Mouse (Mus musculus) T-helper 2 cell (primary cell): ENCODE measurements around the gene H2-T22.

Experiments used
- in situ Hi-C: fragments of 300-600 bp; cut with MboI, MseI; formaldehyde crosslinking; loops from one replicate; pipeline ENCODE4 v1.15.1; 2025; ENCODE audit warnings: high pct_unique_total_duplicates

Gene H2-T22

GRCm38 (mm10) chr17:35999356-35999755 is 43.2 kb downstream of the H2-T22 start:
- in situ Hi-C loops, result loop anchor here (5.0 kb wide), 2 partner anchors 33 to 113 kb away; partner anchors contain the start of gene H2-T23

DNA sequence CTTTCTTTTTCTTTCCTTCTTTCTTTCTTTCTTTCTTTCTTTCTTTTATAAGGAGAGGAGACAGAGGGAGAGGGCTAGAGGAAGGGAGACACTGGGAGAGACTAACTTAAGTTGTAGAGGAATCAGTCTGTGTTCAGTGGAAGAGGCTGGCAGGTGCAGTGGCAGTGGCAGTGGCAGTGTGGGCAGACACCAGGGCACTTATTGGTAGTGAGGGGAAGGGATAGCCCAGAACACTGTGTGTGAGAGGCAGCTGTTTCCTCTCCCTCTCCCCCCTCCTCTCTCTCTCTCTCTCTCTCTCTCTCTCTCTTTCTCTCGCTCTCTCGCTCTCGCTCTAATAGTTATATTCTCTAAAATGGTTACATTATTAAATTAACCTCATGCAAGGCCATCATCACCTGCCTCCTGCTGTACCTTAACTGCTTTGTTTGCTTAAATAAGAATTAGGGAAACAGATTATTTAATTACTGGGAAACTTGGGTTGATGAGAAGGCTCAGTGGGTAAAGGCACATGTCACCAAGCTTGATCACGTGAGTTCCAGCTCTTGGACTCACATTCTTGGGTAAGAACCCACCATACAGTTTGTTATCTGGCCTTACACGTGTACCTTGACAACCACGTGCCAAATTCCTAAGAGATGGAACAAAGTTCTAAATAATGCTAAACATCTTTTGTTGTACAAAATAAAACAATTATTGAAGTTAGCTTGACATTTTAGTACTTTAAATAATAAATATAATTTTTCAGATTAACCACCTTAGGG is 43.8 kb downstream of the H2-T22 start:
- in situ Hi-C loops, result loop anchor here (5.0 kb wide), 2 partner anchors 34 to 114 kb away; partner anchors contain the start of gene H2-T23

- in situ Hi-C loops, result loop anchor here (5.0 kb wide), 2 partner anchors 34 to 114 kb away; partner anchors contain the start of gene H2-T23
Measured at GRCm38 (mm10) chr17:35997713-35998510, 44.6 kb downstream of the H2-T22 start.

DNA sequence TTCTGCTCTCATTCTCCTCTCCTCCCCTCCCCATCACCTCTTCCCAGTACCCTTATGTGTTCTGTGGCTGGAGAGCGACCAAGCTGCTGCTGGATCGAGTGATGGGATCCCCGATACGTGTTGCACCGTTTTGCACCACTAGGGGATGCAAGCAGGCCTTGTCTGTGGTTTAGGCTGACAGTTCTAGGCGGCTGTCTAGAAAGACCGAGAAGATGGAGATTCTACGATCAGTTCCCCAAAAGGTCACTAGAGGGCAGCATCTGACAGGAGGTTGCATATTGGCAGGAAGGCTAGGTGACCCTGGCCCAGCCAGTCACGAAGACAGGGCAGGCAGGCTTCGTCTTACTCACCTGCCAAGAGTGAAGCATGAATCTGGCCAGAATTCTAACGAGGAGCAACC is 45.6 kb downstream of the H2-T22 start:
- in situ Hi-C loops, result loop anchor here (5.0 kb wide), 2 partner anchors 35 to 115 kb away; partner anchors contain the start of gene H2-T23

DNA sequence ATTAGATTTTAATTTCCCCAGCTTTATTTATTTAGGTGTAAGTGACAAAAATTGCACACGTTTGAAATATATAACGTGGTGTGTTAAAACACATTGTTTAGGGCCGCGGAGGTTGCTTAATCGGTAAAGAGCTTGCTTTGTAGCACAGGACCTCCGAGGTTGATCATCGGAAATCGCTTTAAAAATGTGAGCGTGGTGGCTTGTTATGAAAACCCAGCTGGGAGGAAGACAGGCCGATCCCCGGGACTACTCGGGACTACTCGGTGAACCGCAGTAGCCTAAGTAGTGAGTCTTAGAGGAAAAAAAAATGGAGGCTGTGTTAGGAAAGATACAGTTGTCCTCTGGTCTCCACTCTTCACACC is 47.7 kb downstream of the H2-T22 start:
- in situ Hi-C loops, result loop anchor here (5.0 kb wide), 2 partner anchors 37 to 117 kb away; partner anchors contain the start of gene H2-T23

GRCm38 (mm10) chr17:35994175-35994878 is 48.2 kb downstream of the H2-T22 start:
- in situ Hi-C loops, result no loop called here

- in situ Hi-C loops, result no loop called here
Measured at GRCm38 (mm10) chr17:35993675-35994074, 48.9 kb downstream of the H2-T22 start.

GRCm38 (mm10) chr17:35991781-35992180 is 50.8 kb downstream of the H2-T22 start:
- in situ Hi-C loops, result no loop called here
